Mouse (Mus musculus) spleen, postnatal 14 days (tissue): ENCODE measurements around the gene Nsun3.

Experiments
- DNase-seq, 2 experiments: peaks; one replicate each; pipeline ENCODE4 v3.0.0; 2021 to 2022; ENCODE audit warnings: low spot score in 2 of 2

Gene Nsun3

GRCm38 (mm10) chr16:62786621-62787331 lies at the start of gene Nsun3:
Gene Nsun3 (minus strand): TSS chr16:62786818.
- peak; percentile 73 to 84 for DNase-seq

- DNase-seq = no peak
Measured at GRCm38 (mm10) chr16:62834016-62834735, 47.6 kb upstream of the Nsun3 start.

GRCm38 (mm10) chr16:62832481-62832880 lies 45.9 kb upstream of the Nsun3 start:
- DNase-seq = peak in 1 of 2 experiments; percentile 33

GRCm38 (mm10) chr16:62832027-62832426 lies 45.4 kb upstream of the Nsun3 start:
- DNase-seq = no peak

GRCm38 (mm10) chr16:62826156-62827001 lies 39.8 kb upstream of the Nsun3 start:
- no peak for DNase-seq

GRCm38 (mm10) chr16:62822472-62822871 lies 35.9 kb upstream of the Nsun3 start:
- no peak for DNase-seq

- DNase-seq = no peak
Measured at GRCm38 (mm10) chr16:62814491-62814890, 27.9 kb upstream of the Nsun3 start, which contains the start of gene Stx19. Gene Stx19 (plus strand): TSS chr16:62814676.

GRCm38 (mm10) chr16:62813790-62814189 lies 27.2 kb upstream of the Nsun3 start:
- DNase-seq = no peak

GRCm38 (mm10) chr16:62810855-62811254 lies 24.2 kb upstream of the Nsun3 start:
- no peak for DNase-seq

- no peak for DNase-seq
Measured at GRCm38 (mm10) chr16:62807249-62807979, 20.8 kb upstream of the Nsun3 start.

GRCm38 (mm10) chr16:62804621-62805020 lies 18.0 kb upstream of the Nsun3 start:
- no peak for DNase-seq

GRCm38 (mm10) chr16:62799839-62800238 lies 13.2 kb upstream of the Nsun3 start:
- no peak for DNase-seq

GRCm38 (mm10) chr16:62799426-62799825 lies 12.8 kb upstream of the Nsun3 start:
- DNase-seq = no peak

- no peak for DNase-seq
Measured at GRCm38 (mm10) chr16:62798808-62799207, 12.2 kb upstream of the Nsun3 start.

- no peak for DNase-seq
Measured at GRCm38 (mm10) chr16:62796608-62797007, 10.0 kb upstream of the Nsun3 start.

GRCm38 (mm10) chr16:62782229-62782628 lies 4.4 kb downstream of the Nsun3 start:
- no peak for DNase-seq

- DNase-seq = no peak
Measured at GRCm38 (mm10) chr16:62778282-62778681, 8.3 kb downstream of the Nsun3 start.

- no peak for DNase-seq
Measured at GRCm38 (mm10) chr16:62776034-62776433, 10.6 kb downstream of the Nsun3 start.

- DNase-seq = no peak
Measured at GRCm38 (mm10) chr16:62773462-62773861, 13.2 kb downstream of the Nsun3 start.

GRCm38 (mm10) chr16:62758340-62758739 lies 28.3 kb downstream of the Nsun3 start:
- peak in 1 of 2 experiments; percentile 2 for DNase-seq

GRCm38 (mm10) chr16:62755307-62755706 lies 31.3 kb downstream of the Nsun3 start:
- DNase-seq = no peak
